Mouse (Mus musculus) bone marrow macrophage, adult 2 months (primary cell): ENCODE data around the gene Dip2b.

Experiments used
- CTCF ChIP-seq: IDR thresholded peaks from 2 replicates; pipeline ENCODE4 v1.5.1; 2012; ENCODE audit warnings: low read depth, mild to moderate bottlenecking, low read length, moderate library complexity
- POLR2A ChIP-seq: IDR thresholded peaks from 2 replicates; pipeline ENCODE4 v1.6.1; 2012; ENCODE audit warnings: mild to moderate bottlenecking, low read depth, low read length, borderline replicate concordance

- TF ChIP-seq CTCF (no peak), POLR2A (no peak)
Measured at GRCm38 (mm10) chr15:100050940-100051339, 12.5 kb downstream of the Dip2b start.
